8 mouse cellular contexts compared by ENCODE assay signal in genomic region chr14:115070534-115070933, GRCm38 (mm10). TPM values are rescaled to one million over a fixed set of nuclear protein-coding genes. Genes with fewer than 3 reads are reported as not detected.
DNase-seq lines count a peak whose midpoint lies in the region; ATAC-seq and TF ChIP-seq lines count a peak whose summit lies in the region.
"Had no signal": no experiment of that assay in that cellular context is flagged by ENCODE, and none has a peak within 500 bp of the region (broad histone marks: within the 10 kb centered on the region; RNA-seq: fewer than 3 reads in every experiment).

No protein-coding gene starts in this region.

- WGBS in spleen, adult 2 months: 48% methylated on average over 6 of the region's 6 CpGs
- WGBS in hindbrain, embryonic 15.5 days: 32% methylated on average over 6 of the region's 6 CpGs

- no peaks in the 10 kb centered on the region for H3K36me3 ChIP-seq in spleen, adult 2 months (ENCODE audit: control insufficient read depth, insufficient read depth, low read length)
- no peaks in the 10 kb centered on the region for H3K36me3 ChIP-seq in hindbrain, embryonic 15.5 days
- H3K36me3 ChIP-seq: liver, embryonic 15.5 days had no signal

- no peak overlapping the region for H3K9ac ChIP-seq in hindbrain, embryonic 15.5 days
- H3K9ac ChIP-seq: liver, embryonic 15.5 days had no signal

- no peak overlapping the region for H3K4me2 ChIP-seq in hindbrain, embryonic 15.5 days
- H3K4me2 ChIP-seq: liver, embryonic 15.5 days had no signal

- H3K27ac ChIP-seq in spleen, adult 2 months (ENCODE audit: insufficient read depth, low read length): no peak overlapping the region
- no peak overlapping the region for H3K27ac ChIP-seq in hindbrain, embryonic 15.5 days (replicated peaks)
- H3K27ac ChIP-seq: liver, embryonic 15.5 days had no signal

- peak; percentile 9; the same call in 1 of the 2 replicates for TF ChIP-seq CTCF in spleen, adult 2 months (IDR thresholded peaks at IDR 0.05; ENCODE audit: extremely low read depth, insufficient read depth, insufficient read length, insufficient replicate concordance)

- intact Hi-C loops in left cerebral cortex, postnatal 36 days (cut with DNase I): loop anchor here (2.0 to 5.0 kb wide), 2 partner anchors 322 to 380 kb away; no protein-coding TSS in a partner anchor

- H3K9me3 ChIP-seq in hindbrain, embryonic 15.5 days: no peaks in the 10 kb centered on the region
- H3K9me3 ChIP-seq: liver, embryonic 15.5 days had no signal

- peak; percentile 77 for ATAC-seq in hindbrain, embryonic 15.5 days (ENCODE audit: low FRiP score, low read depth)

- H3K4me1 ChIP-seq in spleen, adult 2 months (ENCODE audit: control insufficient read depth, insufficient read depth, insufficient read length): no peaks in the 10 kb centered on the region
- H3K4me1 ChIP-seq in hindbrain, embryonic 15.5 days (replicated peaks): 0 out of 2 replicates have a peak, but pooled peaks cover 2% of the 10 kb centered on the region
- H3K4me1 ChIP-seq: liver, embryonic 15.5 days had no signal

- no peak overlapping the region for H3K4me3 ChIP-seq in spleen, adult 2 months (ENCODE audit: extremely low read depth, insufficient read depth, insufficient read length)
- no peak overlapping the region for H3K4me3 ChIP-seq in hindbrain, embryonic 15.5 days
- H3K4me3 ChIP-seq: liver, embryonic 15.5 days had no signal

- TF ChIP-seq POLR2A in spleen, adult 2 months (IDR thresholded peaks at IDR 0.05; ENCODE audit: low read depth, low read length): no peak

- no peaks in the 10 kb centered on the region for H3K27me3 ChIP-seq in spleen, adult 2 months (ENCODE audit: control insufficient read depth, insufficient read depth, low read length)
- no peaks in the 10 kb centered on the region for H3K27me3 ChIP-seq in hindbrain, embryonic 15.5 days
- H3K27me3 ChIP-seq: liver, embryonic 15.5 days had no signal

- DNase-seq in spleen, adult 2 months (ENCODE audit: low read depth in 1 of 2, low spot score in 2 of 2): no peak
- DNase-seq in spleen, postnatal 36 days (ENCODE audit: low spot score in 2 of 2): no peak
- peak; percentile 67 for DNase-seq in embryo, embryonic 10.5 days (ENCODE audit: low spot score)
- DNase-seq in left cerebral cortex, postnatal 36 days (ENCODE audit: low spot score in 2 of 2): peak; percentile 41 to 49
- DNase-seq in right cerebral cortex, postnatal 10 days (ENCODE audit: low spot score in 2 of 2): peak; percentile 77
- DNase-seq in T-cell, adult 2 months (ENCODE audit: low spot score): no peak

RNA-seq across cellular contexts. Expression of gene Gpc5, which starts 21.5 kb away (rescaled TPM):
- not detected in 2 replicates for polyA plus RNA-seq in spleen, adult 2 months (2012; rRNA removed)
- polyA plus RNA-seq in hindbrain, embryonic 15.5 days (2015; fragmentation: Nextera tagmentation; extraction: Ambion mirVana): 9.8 and 9.9 TPM in 2 replicates
- total RNA-seq in left cerebral cortex, postnatal 36 days (2021): 10 to 100 TPM; 31.3 to 34.0 TPM
- polyA plus RNA-seq: liver, embryonic 15.5 days had no signal

Comparison
In these comparisons a context has a peak if more than half of its experiments do, and no peak if none do; other contexts are left out.
1. DNase-seq: peak in embryo, embryonic 10.5 days (single experiment), left cerebral cortex, postnatal 36 days (2 of 2) and right cerebral cortex, postnatal 10 days (2 of 2); none in spleen, adult 2 months (0 of 2), spleen, postnatal 36 days (0 of 2) and T-cell, adult 2 months (single experiment).
2. RNA of gene Gpc5, which starts 21.5 kb away (polyA plus RNA-seq): 9.8 to 9.9 TPM in hindbrain, embryonic 15.5 days; not detected in spleen, adult 2 months; every median in the first group is over 10 times any median in the second.